Mouse (Mus musculus): ENCODE results near the gene Pak6. TPM values are rescaled to one million over a fixed set of nuclear protein-coding genes. Genes with fewer than 3 reads are reported as not detected.

Gene Pak6
- polyA plus RNA-seq, 1 experiment = not detected

DNA sequence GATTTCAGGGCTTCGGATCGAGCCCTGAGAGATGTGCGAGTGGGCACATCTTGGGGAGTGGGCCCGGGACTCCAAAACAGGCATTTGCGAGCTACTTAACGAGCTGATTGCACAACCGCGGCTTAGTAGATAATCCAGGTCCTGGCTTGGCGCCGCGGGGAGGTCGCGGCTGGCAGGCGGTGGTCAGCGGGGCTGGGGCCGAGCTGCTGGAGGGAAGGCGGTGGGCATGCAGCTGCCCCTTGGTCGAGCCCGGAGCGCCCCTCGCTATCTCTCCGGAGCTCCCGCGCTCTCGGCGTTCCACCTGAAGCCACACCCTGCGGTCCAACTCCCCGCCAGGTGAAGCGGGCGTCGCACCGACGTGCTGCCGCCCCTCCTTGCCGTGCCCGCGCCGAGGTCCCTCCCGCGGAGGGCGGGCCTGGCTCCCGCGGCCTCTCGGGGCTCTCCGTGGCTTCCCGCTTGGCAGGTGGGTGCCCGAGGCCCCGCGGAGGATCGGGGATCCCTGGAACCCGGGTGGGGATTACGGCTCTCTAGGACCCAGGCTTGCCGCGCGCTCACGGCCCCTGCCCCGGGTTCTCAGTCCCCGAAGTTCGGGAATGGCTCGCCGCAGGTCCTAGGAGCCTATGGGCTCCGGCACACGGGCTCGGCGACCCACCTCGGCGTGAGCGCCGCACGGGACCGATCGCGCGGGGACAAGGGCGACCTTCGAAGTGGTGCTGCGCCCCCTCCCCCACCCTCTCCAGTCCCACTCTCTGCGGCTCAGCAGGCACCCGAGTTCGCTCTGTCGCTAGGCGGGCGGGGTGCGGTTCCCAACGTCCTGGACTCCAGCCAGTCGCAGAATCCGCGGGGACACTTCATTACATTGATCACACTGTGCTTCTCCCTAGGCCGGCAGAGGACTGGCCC, 14.0 kb downstream of the Pak6 start:
- peak overlapping the region; percentile 54 for H3K4me3 ChIP-seq (ENCODE audit: insufficient read depth, low read depth, low read length)
- H3K4me1 ChIP-seq (ENCODE audit: control insufficient read depth, insufficient read depth, insufficient read length, low read length) = no peaks in the 10 kb centered on the region
- no peak overlapping the region for H3K27ac ChIP-seq (replicated peaks; ENCODE audit: low read depth, low read length)

DNA sequence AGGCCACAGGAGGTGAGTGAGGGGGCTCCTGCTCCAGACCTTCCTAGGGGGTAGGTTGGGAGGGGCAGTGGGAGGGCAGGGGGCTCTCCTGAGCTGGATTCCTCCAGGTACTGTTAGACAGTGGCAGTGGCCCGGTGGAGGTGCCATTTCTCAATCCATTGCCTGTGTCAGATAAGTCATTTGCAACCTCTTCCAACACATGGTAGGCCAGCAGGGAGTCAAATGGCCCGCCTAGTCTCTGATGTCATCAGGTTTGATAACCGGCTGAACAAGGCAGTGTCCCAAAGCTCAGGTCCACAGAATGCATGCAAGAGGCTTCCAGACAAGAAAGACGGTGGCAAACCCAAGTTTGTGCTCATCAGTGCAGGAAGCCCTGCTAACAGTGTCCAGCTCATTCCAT, 14.7 kb downstream of the Pak6 start:
- H3K4me3 ChIP-seq (ENCODE audit: insufficient read depth, low read depth, low read length) = peak overlapping the region; percentile 54; the same call in 1 of the 2 replicates
- no peak overlapping the region for H3K27ac ChIP-seq (replicated peaks; ENCODE audit: low read depth, low read length)
- no peaks in the 10 kb centered on the region for H3K4me1 ChIP-seq (ENCODE audit: control insufficient read depth, insufficient read depth, insufficient read length, low read length)

DNA sequence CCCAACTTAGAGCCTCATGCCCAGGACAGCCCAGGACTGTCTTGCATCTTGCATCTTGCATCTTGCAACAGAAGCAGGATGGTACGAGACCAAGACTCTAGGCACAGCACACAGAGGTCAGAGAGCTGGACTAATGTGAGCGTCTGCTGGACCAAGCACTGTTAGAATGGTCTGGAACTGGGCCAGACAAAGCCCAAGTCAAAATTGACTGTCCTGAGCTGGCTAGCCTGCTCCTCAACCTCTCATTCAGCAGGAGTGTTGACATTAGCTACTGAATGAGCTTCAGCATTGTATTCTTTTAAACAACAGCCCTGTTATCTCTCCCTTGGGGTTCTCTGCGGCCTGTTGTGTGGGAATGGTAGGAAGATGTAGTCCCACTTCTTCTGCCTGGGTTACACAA, 16.5 kb downstream of the Pak6 start:
- Histone ChIP-seq H3K27ac (replicated peaks; ENCODE audit: low read depth, low read length) (no peak overlapping the region), H3K4me1 (ENCODE audit: control insufficient read depth, insufficient read depth, insufficient read length, low read length) (no peaks in the 10 kb centered on the region), H3K4me3 (ENCODE audit: insufficient read depth, low read depth, low read length) (no peak overlapping the region)

DNA sequence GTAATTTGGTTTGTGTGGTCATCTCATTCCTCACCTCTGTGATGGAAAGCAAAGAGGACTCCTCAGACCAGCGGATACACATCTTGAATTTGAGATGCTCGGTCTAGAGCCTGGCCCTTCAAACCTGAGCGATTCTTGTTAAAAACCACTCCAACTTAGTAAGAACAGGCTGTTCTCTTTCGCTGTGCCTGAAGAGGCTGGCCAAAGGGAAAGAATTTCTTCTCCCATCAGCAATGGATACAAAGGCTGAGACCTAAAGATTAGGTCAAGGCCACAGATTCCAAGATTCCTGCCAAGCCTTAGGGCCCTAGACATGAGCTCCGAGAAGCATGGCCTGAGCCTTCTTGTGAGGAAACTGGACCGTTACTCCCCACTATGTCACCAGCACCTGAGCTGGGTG, 17.8 kb downstream of the Pak6 start:
- H3K4me3 ChIP-seq (ENCODE audit: insufficient read depth, low read depth, low read length) = no peak overlapping the region
- no peak overlapping the region for H3K27ac ChIP-seq (replicated peaks; ENCODE audit: low read depth, low read length)
- H3K4me1 ChIP-seq (ENCODE audit: control insufficient read depth, insufficient read depth, insufficient read length, low read length) = no peaks in the 10 kb centered on the region

DNA sequence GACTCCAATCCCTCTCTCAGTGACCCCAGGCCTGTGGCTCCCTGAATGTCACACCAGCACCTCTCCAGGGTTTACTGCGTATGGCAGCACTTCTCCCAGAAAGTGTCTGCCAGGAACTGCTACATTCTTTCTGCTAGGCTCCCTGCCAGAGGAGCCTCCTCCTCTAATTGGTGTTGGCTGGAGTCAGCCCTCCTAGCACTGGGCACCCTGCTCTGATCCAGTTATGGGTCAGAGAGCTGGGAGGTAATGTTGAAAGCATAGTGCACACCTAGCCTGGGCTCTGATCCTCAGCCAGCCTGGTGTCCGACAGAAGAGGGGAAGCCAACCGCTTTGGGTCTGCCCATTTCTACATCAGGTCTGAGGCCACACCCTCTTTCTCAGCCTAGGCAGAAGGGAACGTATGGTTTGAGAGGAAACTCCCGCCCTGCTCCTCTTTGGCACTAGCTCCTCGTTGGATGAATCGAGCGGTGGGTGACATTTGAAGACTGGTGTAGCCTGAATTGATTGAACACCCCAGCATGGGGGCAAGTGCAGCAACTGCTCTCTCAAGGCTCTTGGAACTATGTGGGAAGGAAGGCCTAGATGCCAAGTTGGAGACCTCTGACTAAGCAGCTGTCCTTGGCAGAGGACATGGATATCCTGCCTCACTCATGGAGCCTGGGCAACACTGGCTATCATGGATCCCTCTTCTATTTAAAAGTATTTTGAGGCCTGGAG, 19.6 kb downstream of the Pak6 start:
- no peaks in the 10 kb centered on the region for H3K4me1 ChIP-seq (ENCODE audit: control insufficient read depth, insufficient read depth, insufficient read length, low read length)
- no peak overlapping the region for H3K27ac ChIP-seq (replicated peaks; ENCODE audit: low read depth, low read length)
- no peak overlapping the region for H3K4me3 ChIP-seq (ENCODE audit: insufficient read depth, low read depth, low read length)

DNA sequence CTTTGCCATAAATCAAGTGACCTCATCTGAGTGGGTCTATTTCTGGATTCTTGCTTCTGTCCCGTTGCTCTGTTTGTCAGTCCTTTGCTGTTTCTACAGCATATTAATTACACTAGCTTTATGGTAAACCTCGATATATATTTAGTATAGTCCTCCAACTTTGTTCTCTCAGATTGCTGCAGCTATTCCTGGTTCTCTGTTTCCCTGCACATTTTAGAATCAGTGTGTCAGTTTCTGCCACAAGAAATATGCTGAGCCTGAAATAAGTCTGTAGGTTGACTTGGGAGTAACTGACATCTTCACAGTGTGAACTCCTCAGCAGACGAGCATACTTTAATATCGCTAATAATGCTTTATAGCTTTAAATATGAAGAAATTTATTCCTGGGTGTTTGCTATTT, 22.0 kb downstream of the Pak6 start:
- Histone ChIP-seq H3K4me1 (ENCODE audit: control insufficient read depth, insufficient read depth, insufficient read length, low read length) (no peaks in the 10 kb centered on the region), H3K4me3 (ENCODE audit: insufficient read depth, low read depth, low read length) (no peak overlapping the region), H3K27ac (replicated peaks; ENCODE audit: low read depth, low read length) (no peak overlapping the region)

DNA sequence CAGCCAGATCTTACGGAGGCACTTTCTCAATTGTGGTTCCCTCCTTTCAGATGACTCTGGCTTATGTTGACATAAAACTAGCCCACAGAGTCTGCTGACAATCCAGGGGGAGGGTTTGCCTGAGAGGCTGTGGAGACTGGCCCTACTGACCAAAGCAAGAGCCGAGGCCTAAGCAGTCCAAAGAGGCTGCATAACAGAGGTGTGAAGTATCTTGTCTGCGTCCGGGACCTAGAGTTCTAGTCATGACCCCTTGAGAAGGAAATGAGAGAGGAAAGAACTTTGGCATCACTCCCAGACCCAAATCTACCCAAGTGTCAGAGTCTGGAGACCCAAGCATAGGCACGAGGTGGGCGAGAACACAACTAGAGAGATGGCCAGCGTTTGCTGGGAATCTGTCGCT, 23.6 kb downstream of the Pak6 start:
- no peaks in the 10 kb centered on the region for H3K4me1 ChIP-seq (ENCODE audit: control insufficient read depth, insufficient read depth, insufficient read length, low read length)
- H3K4me3 ChIP-seq (ENCODE audit: insufficient read depth, low read depth, low read length) = no peak overlapping the region
- H3K27ac ChIP-seq (replicated peaks; ENCODE audit: low read depth, low read length) = no peak overlapping the region

DNA sequence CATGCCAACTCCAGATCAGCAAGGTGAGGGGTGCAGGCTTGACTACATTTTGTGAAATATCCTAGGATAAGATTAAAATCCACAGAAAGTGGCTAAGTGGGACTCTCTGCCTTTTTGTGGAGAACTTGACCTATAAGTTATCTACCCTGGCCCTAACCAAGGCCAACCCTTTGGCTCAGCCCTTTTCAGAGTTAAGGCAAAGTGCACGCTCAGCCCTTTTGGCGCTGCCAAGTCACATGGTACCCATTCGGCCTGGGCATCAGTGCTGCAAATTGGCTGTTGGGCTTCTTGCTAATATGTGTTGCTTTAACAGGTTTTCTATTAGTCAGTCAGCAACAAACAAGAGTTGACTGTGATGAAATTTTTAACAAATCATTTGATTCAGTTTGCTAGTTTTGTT, 24.7 kb downstream of the Pak6 start:
- Histone ChIP-seq H3K4me3 (ENCODE audit: insufficient read depth, low read depth, low read length) (no peak overlapping the region), H3K27ac (replicated peaks; ENCODE audit: low read depth, low read length) (no peak overlapping the region), H3K4me1 (ENCODE audit: control insufficient read depth, insufficient read depth, insufficient read length, low read length) (no peaks in the 10 kb centered on the region)

DNA sequence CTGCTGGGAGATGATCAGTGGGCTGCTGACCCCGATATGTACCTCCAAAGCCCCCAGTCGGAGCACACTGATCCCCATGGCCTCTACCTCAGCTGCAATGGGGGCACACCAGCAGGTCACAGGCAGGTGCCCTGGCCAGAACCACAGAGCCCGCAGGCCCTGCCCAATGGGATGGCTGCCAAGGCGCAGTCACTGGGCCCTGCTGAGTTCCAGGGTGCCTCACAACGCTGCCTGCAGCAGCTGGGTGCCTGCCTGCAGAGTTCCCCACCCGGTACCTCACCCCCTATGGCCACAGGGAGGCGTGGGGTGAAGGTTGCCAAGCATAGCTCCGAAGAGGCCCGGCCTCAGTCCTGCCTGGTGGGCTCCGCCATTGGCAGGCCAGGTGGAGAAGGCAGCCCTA, 26.8 kb downstream of the Pak6 start:
- Histone ChIP-seq H3K4me3 (ENCODE audit: insufficient read depth, low read depth, low read length) (no peak overlapping the region), H3K27ac (replicated peaks; ENCODE audit: low read depth, low read length) (no peak overlapping the region), H3K4me1 (ENCODE audit: control insufficient read depth, insufficient read depth, insufficient read length, low read length) (no peaks in the 10 kb centered on the region)

DNA sequence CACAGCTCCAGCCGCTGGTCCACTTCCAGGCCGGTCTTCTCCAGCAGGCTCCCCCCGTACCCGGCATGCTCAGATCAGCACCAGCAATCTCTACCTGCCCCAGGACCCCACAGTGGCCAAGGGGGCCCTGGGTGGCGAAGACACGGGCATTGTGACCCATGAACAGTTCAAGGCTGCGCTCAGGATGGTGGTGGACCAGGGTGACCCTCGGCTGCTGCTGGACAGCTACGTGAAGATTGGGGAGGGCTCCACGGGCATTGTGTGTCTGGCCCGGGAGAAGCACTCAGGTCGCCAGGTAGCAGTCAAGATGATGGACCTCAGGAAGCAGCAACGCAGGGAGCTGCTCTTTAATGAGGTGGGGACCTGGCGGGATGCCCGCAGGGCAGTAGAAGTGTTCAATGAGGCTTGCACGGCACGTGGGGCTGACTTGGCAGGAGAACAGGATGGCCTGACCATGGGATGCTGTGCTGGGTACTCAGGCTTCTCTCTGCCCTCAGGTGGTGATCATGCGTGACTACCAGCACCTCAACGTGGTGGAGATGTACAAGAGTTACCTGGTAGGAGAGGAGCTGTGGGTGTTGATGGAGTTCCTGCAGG, 30.4 kb downstream of the Pak6 start:
- Histone ChIP-seq H3K27ac (replicated peaks; ENCODE audit: low read depth, low read length) (no peak overlapping the region), H3K4me3 (ENCODE audit: insufficient read depth, low read depth, low read length) (no peak overlapping the region), H3K4me1 (ENCODE audit: control insufficient read depth, insufficient read depth, insufficient read length, low read length) (peaks cover 2% of the 10 kb centered on the region; the same call in 1 of the 2 replicates)

DNA sequence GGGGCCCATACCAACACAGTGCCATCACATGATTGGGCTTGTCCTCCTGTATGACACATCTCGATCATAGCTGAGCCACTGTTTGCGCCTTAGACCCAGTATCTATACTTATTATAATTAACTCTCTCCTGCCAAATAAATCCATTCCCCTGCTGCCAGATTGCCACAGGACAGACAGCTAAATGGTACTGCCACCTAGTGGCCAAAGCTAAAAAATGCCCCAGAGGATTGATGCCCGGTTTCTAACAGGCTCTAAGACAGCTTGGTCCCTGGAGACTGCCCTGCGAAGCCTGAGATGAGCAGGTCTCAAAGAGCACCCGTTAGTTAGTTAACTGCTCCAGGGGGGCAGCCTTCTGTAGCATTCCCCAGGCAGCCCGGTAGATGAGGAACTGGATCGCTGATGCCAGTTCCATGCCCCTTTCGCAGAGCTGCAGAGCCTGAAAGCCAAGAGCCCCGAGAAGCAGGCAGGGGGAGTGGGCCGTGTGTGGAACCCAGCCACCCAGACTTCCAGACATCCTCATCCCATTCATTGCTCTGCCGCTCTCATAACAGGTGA, 32.7 kb downstream of the Pak6 start:
- no peak overlapping the region for H3K4me3 ChIP-seq (ENCODE audit: insufficient read depth, low read depth, low read length)
- H3K27ac ChIP-seq (replicated peaks; ENCODE audit: low read depth, low read length) = no peak overlapping the region
- H3K4me1 ChIP-seq (ENCODE audit: control insufficient read depth, insufficient read depth, insufficient read length, low read length) = peaks cover 2% of the 10 kb centered on the region; the same call in 1 of the 2 replicates

DNA sequence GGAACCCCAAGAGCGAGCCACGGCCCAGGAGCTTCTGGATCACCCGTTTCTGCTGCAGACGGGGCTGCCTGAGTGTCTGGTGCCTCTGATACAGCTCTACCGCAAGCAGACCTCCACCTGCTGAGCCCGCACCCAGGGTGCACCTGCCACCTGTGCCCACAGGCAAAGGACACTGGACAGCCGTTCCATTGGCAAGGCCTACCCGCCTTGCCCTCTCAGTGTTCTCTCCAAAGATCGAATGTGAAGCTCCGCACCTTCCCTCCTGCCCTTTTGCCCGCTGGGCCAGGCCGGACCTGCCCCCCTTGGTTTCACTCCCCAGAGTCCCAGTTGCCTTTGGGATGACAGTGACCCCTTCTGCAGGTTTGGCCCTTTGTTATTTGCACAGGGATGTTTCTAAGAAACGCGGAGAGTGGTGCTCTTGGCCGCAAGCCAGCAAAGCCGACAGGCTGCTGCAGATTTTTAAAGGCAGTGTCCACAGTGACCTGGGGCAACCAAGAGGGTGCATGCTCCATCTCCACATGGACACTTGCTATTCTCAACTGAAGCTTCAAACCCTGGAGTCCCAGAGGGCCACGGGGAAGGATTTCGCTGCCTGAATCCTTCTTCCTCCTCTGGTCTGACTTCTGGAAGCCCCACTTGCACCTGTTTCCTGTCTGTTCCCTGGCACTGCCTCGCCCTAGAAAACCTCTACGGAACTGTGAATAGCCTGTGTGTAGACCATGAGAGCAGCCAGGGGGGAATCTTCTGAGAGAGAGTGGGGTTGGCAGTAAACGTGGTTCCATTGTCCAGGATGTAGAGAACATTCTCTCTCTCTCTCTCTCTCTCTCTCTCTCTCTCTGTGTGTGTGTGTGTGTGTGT, 33.6 kb downstream of the Pak6 start:
- Histone ChIP-seq H3K27ac (replicated peaks; ENCODE audit: low read depth, low read length) (no peak overlapping the region), H3K4me3 (ENCODE audit: insufficient read depth, low read depth, low read length) (no peak overlapping the region), H3K4me1 (ENCODE audit: control insufficient read depth, insufficient read depth, insufficient read length, low read length) (peaks cover 2% of the 10 kb centered on the region; the same call in 1 of the 2 replicates)

DNA sequence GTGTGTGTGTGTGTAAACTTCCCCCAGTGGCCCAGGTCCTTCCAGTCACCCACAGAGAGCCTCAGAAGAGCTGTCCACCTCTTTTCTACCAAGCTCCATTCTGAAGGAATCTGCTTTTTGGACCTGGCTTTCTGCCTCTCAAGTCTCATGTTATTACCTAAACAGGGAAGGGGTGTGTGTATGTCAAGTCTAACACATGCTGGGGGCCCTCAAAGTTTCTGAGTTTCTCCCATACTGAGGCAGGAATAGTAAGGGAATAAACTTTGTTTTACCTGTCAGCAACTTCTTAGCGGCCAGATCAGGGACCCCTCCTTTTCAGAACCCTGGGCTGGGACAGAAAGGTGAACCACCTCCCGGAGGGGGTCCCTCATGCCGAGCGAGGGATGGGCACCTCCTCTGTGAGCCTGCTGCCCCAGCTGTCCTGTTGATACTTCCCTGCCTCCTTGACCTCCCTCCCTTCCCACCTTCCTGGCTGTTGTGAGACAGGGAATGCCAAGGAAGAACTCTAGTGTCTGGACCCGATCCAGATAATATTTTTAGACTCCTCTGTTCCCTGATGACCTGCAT, 34.3 kb downstream of the Pak6 start:
- H3K4me1 ChIP-seq (ENCODE audit: control insufficient read depth, insufficient read depth, insufficient read length, low read length) = peaks cover 3% of the 10 kb centered on the region; the same call in 1 of the 2 replicates
- H3K27ac ChIP-seq (replicated peaks; ENCODE audit: low read depth, low read length) = no peak overlapping the region

DNA sequence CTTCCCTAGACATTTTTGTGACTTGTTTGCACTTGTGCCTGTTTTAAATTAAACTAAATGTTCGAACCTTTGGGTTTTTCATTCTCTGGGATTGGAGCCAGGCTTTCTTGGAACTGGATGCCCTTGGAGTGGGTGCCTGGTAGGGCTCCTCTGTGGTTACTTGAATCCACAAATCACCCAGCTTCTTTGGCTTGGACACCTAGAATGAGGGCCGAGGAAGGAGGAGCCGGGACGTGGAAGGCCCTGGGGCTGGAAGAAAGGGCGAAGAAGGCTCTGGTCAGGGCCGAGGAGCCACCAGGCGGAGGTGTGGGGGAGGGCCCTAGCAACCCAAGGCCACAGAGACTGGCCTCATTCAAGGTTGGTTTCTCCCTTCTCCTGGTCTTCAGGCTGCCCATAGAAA, 34.9 kb downstream of the Pak6 start:
- no peak overlapping the region for H3K27ac ChIP-seq (replicated peaks; ENCODE audit: low read depth, low read length)
- H3K4me1 ChIP-seq (ENCODE audit: control insufficient read depth, insufficient read depth, insufficient read length, low read length) = peaks cover 5% of the 10 kb centered on the region; the same call in 1 of the 2 replicates
- no peak overlapping the region for H3K4me3 ChIP-seq (ENCODE audit: insufficient read depth, low read depth, low read length)

More for the DNA sequence above, 34.3 kb downstream of the Pak6 start:
- no peak overlapping the region for H3K4me3 ChIP-seq (ENCODE audit: insufficient read depth, low read depth, low read length)
